Mouse (Mus musculus) activated CD4-positive, CD25-positive, alpha-beta regulatory T cell, adult 9 weeks (primary cell): ENCODE results near the gene Agtr1b. TPM values are rescaled to one million over a fixed set of nuclear protein-coding genes. Genes with fewer than 3 reads are reported as not detected.

Experiments used
- polyA plus RNA-seq: library from polyadenylated mRNA; unstranded; fragments of 100-300 nt; shearing (Covaris generic); gene quantifications from one replicate; pipeline ENCODE4 v1.2.1, GENCODE M21; 2017

Gene Agtr1b
- not detected for polyA plus RNA-seq

GRCm38 (mm10) chr3:20366558-20367522, at the start of gene Agtr1b:
Agtr1b (minus strand) TSS chr3:20367177.

GRCm38 (mm10) chr3:20275633-20276032, 91.3 kb downstream of the Agtr1b start, which contains the start of gene Cpb1:
Cpb1 (minus strand) TSS chr3:20275733.

Other genes with a start within 250 kb of the Agtr1b start
- gene Gyg, start 211.9 kb downstream of the Agtr1b start, polyA plus RNA-seq, result 68.7 TPM
- 0.18 TPM for gene Cpa3, start 125.0 kb downstream of the Agtr1b start, polyA plus RNA-seq
- gene Cpb1, start 91.4 kb downstream of the Agtr1b start, polyA plus RNA-seq, result not detected